Mouse (Mus musculus) CH12F3 (cell line): Measurements from ENCODE around the gene Gm1113.

Source experiments
- in situ Hi-C: fragments of 300-500 bp; cut with MboI; formaldehyde crosslinking; loops from 2 replicates; pipeline ENCODE4 v1.14.3; 2020; ENCODE audit warnings: low sequenced_read_pairs

Gene Gm1113

DNA sequence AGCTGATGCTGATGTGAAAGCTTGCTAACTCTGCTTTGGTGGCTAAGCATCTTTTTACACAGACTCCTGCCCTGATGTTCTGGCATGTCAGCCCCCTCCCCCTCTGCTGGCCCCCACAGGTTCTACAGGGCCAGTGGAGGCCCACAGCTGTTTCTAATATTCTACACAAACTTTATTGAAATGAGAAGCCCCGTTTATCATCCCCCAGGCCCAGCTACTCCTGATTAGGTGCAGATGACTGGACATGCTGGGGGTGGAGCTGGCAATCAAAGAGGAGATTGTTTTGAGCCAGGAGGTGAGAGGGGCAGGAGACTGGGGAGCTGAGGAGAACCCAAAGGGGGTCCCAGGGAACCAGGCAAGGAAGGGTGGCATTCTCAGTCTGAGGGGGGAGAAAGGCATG lies 11.7 kb upstream of the Gm1113 start:
- in situ Hi-C loops: no loop called here

DNA sequence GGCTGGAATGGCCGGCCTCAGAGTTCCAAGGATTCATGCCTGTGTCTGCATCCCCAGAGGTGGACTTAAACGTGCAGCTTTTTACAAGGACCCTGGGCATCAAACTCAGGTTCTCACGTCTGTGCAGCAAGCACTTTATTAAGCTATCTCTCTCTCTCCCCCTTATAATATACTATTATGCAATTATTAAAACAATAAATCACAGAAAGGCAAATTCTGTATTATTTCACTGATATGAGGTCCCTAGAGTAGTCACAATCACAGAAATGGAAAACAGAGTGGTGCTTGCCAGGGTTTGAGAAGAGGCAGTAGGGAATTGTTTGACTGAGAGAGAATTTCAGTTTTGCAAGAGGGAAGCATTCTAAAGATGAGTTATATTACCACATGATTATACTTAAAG lies 11.1 kb upstream of the Gm1113 start:
- in situ Hi-C loops: no loop called here

DNA sequence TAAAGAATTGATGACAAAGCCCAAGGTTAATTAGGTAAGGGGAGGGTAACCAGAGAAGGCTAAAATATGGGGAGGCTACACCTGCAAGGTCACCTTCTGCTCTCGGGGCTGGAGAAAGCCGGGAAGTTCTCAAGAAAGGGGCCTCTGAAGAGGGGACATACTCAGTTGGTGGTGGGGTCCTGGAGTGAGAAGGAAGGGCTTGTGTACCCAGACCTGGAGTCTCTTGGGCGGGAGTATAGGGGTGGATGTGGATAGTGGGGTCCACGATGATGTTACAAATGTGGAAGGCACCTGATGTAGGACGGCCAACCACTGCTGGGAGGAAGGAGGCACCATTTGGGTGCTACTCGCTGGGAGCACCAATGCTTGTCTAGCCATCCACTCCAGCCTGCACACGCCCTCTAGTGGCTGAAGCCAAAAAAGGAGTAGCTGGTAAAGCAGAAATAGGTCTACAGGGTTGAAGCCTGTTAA lies 5.9 kb upstream of the Gm1113 start:
- in situ Hi-C loops: no loop called here

- in situ Hi-C loops: no loop called here
These were observed 5.5 kb upstream of the Gm1113 start for GRCm38 (mm10) chr9:35523541-35523940.

DNA sequence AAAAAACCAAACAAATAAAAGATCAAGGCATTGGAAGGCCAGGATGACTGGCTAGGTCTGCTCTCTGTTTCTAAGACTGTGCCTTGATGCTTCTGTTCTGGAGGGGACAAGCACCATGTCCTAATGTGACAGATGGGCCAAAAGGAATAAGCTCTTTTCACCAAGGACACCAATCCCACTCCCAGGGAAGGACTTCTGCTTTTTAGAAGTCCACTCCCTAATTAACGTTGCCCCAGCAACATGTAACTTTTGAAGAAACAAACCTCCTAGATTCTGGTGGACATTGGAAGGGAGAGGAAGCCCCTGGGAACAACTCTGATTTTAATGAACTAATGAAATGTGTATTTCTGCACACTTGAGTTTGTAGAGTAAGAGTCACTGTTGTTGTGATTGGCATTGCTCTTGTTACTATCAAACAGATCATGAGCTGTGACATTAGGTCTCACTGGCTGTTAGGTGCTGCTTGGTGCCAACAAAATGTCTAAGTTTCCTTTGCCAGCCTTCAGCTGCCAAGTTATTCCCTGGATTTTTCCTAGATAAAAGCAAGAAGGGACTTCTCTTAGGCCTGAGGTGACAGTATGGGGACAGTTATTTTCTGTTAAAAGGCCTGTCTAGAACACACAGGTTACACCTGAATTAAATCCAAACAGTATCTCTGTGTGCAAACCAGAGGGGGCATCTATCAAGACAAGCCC lies 4.9 kb upstream of the Gm1113 start:
- in situ Hi-C loops: no loop called here

DNA sequence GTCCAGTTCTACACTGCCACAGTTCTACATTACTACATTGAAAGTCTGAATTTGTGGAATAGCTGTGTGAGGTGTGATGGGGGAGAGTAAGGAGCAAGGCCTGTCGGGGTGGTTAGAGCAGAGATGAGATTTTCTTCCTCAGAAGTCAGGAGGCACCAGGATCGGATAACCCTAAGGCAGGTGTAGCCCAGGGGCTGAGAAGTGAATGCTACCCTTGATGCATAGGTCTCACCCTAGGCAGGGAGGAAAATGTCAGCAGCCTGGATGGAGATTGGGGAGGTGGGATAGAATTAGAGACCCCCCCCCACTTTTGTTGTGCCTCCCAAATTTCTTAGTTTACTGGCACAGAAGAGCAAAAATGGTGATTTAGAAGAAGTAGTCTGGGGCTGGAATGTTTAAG lies 4.2 kb upstream of the Gm1113 start:
- in situ Hi-C loops: no loop called here

DNA sequence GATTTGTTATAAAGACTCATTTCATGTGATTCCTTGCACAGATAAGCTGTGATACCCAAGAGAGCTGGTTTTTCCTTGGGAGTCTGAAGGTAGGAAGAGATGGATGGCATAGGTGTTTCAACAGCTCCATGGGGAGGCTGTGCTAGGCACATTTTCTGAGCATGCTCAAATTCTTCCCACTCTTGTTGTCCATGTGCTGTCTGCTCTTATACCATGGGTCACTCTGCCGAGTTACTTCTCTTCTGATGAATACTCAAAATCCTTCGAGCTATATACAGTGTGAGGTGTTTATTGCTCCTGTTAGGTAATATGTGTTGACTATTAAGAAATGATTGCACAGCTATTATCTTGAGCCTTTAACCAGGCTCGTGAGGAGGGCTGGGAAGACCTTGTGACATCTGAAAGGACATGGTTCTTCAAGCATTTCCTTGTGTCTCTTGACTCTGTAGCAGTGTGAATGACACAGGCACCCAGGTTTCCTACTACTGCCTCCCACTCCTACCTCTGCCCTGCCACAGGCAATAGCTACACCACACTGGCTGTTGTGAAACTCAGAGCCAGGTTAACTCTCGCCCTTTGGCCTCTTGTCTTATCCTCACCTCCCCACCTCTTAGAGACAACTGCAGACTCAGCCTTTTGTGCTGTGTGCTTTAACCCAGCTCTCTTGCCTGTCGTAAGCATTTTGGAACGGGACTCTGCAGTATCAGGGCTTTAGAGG lies 2.7 kb upstream of the Gm1113 start:
- in situ Hi-C loops: no loop called here

DNA sequence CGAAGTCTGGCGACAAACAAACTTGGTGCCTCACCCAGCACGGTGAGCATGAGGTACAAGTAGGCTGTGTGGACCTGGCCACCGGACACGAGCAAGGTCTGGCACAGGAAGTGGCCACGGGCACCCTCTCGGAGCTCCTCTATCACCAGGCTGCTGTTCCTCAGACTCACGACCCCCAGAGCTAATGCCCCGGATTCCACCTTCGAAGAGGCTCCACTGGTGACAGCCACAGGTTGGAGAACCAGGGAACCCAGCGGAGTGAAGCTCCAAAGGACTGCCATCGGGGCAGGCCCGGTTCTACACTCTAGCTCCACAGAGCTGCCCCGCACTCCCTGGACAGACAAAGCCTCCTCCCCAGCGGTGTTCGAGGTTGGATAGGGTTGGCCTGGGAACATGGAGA lies 1.4 kb downstream of the Gm1113 start:
- in situ Hi-C loops: no loop called here

GRCm38 (mm10) chr9:35516182-35516581 lies 1.9 kb downstream of the Gm1113 start:
- in situ Hi-C loops: no loop called here

GRCm38 (mm10) chr9:35513900-35514299 lies 4.2 kb downstream of the Gm1113 start:
- in situ Hi-C loops: no loop called here

GRCm38 (mm10) chr9:35508234-35508633 lies 9.8 kb downstream of the Gm1113 start:
- in situ Hi-C loops: no loop called here

DNA sequence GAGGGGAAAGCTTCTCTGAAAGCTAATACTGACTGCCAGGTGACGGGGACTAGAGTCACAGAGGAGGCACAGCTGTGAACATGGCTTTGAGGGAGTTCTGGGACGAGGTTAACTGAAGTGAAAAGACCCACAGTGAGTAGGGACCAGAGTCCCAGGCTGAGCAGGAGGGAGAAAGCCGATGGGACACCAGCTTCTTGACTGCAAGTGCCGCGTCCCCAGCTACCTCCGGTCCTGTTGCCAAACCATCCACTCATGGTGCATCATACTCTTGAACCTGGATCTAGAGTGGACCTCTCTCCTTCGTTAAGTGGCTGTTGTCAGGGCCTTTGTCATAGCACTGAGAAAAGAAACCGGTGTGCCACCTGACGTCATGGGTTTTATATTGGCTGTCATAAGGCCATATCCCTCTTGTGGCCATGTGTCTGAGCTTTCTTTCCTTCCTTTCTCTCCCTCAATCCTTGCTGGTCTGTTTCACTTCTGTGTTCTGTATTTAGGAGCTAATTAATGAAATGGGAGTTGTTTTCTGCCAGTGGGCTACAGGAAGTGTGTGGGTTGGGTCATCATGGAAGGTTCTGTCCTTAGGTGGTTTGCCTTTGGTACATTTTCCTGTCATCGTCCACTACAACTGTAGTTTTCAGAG lies 15.6 kb downstream of the Gm1113 start:
- in situ Hi-C loops: no loop called here

- in situ Hi-C loops: no loop called here
These were observed 18.1 kb downstream of the Gm1113 start for GRCm38 (mm10) chr9:35499946-35500345.

DNA sequence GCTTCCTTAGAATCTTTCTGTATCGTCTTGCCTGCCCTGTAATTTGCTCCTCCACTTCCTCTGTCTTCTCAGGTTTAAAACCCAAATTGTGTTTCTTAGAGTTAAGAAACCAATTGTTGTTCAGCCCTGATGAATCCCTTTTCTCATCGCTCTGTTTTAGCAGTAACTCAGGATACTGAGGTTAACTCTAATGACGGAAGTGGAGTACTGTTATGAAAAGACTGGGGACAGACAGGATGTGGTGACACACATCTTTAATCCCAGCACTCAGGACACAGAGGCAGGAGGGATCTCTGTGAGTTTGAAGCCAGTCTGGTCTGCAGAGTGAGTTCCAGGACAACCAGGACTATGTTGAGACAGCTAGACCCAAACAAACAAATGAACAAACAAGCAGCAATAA lies 22.6 kb downstream of the Gm1113 start:
- in situ Hi-C loops: no loop called here

DNA sequence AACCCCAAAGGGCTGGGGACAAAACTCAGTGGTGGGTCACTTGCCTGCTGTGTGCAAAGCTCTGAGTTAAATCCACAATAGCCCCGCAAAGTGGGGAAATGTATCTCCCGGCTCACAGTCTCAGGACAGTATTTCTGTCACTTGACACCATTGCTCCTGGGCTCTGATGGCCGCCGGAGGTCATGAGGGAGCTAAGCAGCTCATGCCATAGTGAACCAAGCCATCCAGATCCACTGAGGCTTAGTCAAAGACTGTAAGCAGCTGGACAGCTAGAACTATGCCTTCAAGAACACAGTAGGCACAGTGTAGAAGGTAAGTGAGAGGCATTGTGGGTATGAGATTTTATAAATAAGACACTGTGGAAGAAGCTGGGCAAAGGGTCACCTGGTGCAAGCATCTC lies 23.1 kb downstream of the Gm1113 start:
- in situ Hi-C loops: no loop called here

DNA sequence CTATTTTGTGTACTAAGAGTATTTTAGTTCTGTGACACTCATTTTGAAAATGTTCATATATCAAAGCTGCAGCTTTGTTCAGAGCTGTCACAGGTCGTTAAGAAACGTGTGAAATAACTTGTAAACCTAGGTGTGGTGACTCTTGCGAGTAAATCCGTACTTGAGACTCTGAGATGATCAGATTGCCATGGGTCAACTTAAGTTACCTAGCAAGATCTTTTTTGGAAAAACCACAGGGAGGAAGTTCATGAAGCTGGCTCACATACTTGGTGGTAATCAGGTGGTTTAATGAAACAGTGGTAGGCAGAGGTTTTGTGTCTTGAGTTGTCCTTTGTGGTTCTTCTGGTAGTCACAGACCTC lies 24.4 kb downstream of the Gm1113 start:
- in situ Hi-C loops: no loop called here

GRCm38 (mm10) chr9:35493033-35493732 lies 24.9 kb downstream of the Gm1113 start:
- in situ Hi-C loops: no loop called here

GRCm38 (mm10) chr9:35491109-35491866 lies 26.8 kb downstream of the Gm1113 start:
- in situ Hi-C loops: no loop called here

GRCm38 (mm10) chr9:35488496-35488895 lies 29.6 kb downstream of the Gm1113 start:
- in situ Hi-C loops: no loop called here

GRCm38 (mm10) chr9:35486616-35487015 lies 31.5 kb downstream of the Gm1113 start:
- in situ Hi-C loops: no loop called here

DNA sequence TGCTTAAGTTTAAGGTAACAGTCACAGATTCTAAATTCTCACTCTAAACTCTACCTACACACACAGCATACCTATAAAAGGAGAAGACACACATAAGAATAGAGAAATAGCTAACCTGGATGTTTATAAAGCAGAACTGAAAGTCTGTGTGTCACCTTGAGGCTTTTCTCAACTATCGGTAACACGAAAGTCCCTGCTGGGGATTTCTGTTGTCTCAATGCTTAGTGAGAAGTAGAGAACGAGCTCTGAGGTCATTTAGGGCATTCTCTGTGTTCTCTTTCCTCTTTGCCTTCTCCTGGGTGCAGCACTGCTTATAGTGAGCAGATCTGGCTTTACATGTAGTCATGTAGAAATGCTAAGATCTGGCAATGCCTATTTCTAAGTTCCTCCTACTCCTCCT lies 34.1 kb downstream of the Gm1113 start:
- in situ Hi-C loops: no loop called here
